Mouse (Mus musculus) ES-Bruce4 (cell line): Measurements from ENCODE around the gene Hira. TPM values are rescaled to one million over a fixed set of nuclear protein-coding genes. Genes with fewer than 3 reads are reported as not detected.

ENCODE experiments used
- H3K27ac ChIP-seq: 2 replicates; pipeline ENCODE4 v1.5.1; 2012; ENCODE audit warnings: low read length, inconsistent platforms; ENCODE audit not compliant: insufficient read depth
- H3K27me3 ChIP-seq: 2 replicates; pipeline ENCODE4 v1.6.1; 2012; ENCODE audit warnings: mild to moderate bottlenecking, low read length, inconsistent platforms; ENCODE audit not compliant: control insufficient read depth, poor library complexity, insufficient read depth, severe bottlenecking
- H3K36me3 ChIP-seq: 2 replicates; pipeline ENCODE4 v1.6.1; 2012; ENCODE audit warnings: inconsistent platforms, mild to moderate bottlenecking, low read length, moderate library complexity; ENCODE audit not compliant: control insufficient read depth, poor library complexity, insufficient read depth, severe bottlenecking
- H3K4me1 ChIP-seq: one replicate; pipeline ENCODE4 v1.8.1; 2011; ENCODE audit warnings: low read length; ENCODE audit not compliant: control insufficient read depth, insufficient read depth
- H3K4me3 ChIP-seq: 2 replicates; pipeline ENCODE4 v1.5.1; 2011; ENCODE audit warnings: low read depth, mild to moderate bottlenecking, low read length
- H3K9ac ChIP-seq: 2 replicates; pipeline ENCODE4 v1.6.1; 2012; ENCODE audit warnings: low read depth, mild to moderate bottlenecking, inconsistent platforms; ENCODE audit not compliant: poor library complexity, severe bottlenecking
- H3K9me3 ChIP-seq: replicated peaks from 2 replicates; pipeline ENCODE4 v1.6.1; 2012; ENCODE audit warnings: mild to moderate bottlenecking, low read length, inconsistent platforms; ENCODE audit not compliant: control insufficient read depth, poor library complexity, insufficient read depth, severe bottlenecking
- CTCF ChIP-seq: IDR thresholded peaks from one replicate; pipeline ENCODE4 v1.8.1; 2011; ENCODE audit warnings: low read depth, low read length
- EP300 ChIP-seq: IDR thresholded peaks from 2 replicates; pipeline ENCODE4 v1.6.1; 2011; ENCODE audit warnings: low read depth, low read length; ENCODE audit not compliant: insufficient read depth
- POLR2A ChIP-seq: IDR thresholded peaks from one replicate; pipeline ENCODE4 v1.8.1; 2011; ENCODE audit warnings: low read length; ENCODE audit not compliant: insufficient read depth
- polyA plus RNA-seq: library from polyadenylated mRNA; stranded (reverse); fragments of >200 nt; gene quantifications from 2 replicates; pipeline ENCODE4 v1.2.4, GENCODE M21; 2011; ENCODE audit warnings: low read depth; ENCODE audit not compliant: missing spikeins, insufficient read depth, insufficient read length

Hira gene
- polyA plus RNA-seq, 1 experiment: 113 TPM

- Histone ChIP-seq H3K4me3 (no peak overlapping the region), H3K36me3 (peaks cover 47% of the 10 kb centered on the region), H3K4me1 (no peaks in the 10 kb centered on the region), H3K27ac (no peak overlapping the region), H3K9ac (no peak overlapping the region), H3K9me3 (no peaks in the 10 kb centered on the region), H3K27me3 (no peaks in the 10 kb centered on the region)
- no peak for TF ChIP-seq POLR2A
- no peak for TF ChIP-seq CTCF
- TF ChIP-seq EP300: no peak
Observed at GRCm38 (mm10) chr16:18896429-18896828, 19.6 kb downstream of the Hira start.

DNA sequence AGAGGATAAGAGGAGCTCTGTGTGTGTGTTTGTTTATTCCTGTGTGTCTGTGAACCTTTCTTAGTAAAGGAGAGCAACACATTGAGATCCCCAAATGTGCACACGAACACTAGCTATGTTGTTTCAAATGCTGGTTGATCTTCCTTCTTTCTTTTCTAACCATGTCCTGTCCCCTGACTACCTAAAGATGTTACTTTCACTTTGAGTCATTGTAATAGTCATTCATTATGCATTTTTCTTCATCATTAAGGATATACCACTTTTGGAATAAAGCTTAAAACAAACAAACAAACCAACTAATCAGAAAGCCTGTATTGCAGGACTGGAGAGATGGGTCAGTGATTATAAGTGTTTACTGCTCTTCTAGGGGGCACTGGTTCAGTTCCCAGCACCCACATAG is 28.8 kb downstream of the Hira start:
- Histone ChIP-seq H3K27me3 (no peaks in the 10 kb centered on the region), H3K4me3 (no peak overlapping the region), H3K9me3 (no peaks in the 10 kb centered on the region), H3K36me3 (peaks cover 36% of the 10 kb centered on the region), H3K27ac (no peak overlapping the region), H3K4me1 (no peaks in the 10 kb centered on the region), H3K9ac (no peak overlapping the region)
- TF ChIP-seq CTCF (no peak), EP300 (no peak), POLR2A (no peak)

DNA sequence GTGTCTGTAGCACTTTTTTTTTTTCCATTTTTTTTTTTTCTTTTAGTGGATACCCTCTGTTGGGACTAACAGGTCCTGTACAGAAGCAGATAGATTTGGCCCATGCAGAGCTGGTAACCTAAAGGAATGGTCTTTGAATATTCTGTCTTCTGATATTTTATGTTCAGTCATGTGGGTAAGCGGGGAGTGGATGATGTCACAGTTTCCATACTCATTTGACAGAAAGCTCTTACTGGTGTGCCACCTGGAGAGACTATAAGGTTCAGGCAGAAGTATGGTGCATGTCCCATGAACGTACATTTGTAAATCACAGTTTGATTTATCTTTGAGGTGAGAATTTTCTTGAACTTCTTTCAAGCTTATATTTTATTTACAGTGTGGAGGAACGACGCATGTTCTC is 39.2 kb downstream of the Hira start:
- Histone ChIP-seq H3K27ac (no peak overlapping the region), H3K9ac (no peak overlapping the region), H3K36me3 (peaks cover 59% of the 10 kb centered on the region), H3K4me3 (no peak overlapping the region), H3K4me1 (no peaks in the 10 kb centered on the region), H3K27me3 (no peaks in the 10 kb centered on the region), H3K9me3 (no peaks in the 10 kb centered on the region)
- TF ChIP-seq CTCF (no peak), POLR2A (no peak), EP300 (no peak)

GRCm38 (mm10) chr16:18921771-18922170 is 44.9 kb downstream of the Hira start:
- Histone ChIP-seq H3K27me3 (no peaks in the 10 kb centered on the region), H3K9ac (no peak overlapping the region), H3K9me3 (no peaks in the 10 kb centered on the region), H3K4me3 (no peak overlapping the region), H3K4me1 (no peaks in the 10 kb centered on the region), H3K36me3 (peaks cover 83% of the 10 kb centered on the region), H3K27ac (no peak overlapping the region)
- TF ChIP-seq EP300 (no peak), CTCF (no peak), POLR2A (no peak)

DNA sequence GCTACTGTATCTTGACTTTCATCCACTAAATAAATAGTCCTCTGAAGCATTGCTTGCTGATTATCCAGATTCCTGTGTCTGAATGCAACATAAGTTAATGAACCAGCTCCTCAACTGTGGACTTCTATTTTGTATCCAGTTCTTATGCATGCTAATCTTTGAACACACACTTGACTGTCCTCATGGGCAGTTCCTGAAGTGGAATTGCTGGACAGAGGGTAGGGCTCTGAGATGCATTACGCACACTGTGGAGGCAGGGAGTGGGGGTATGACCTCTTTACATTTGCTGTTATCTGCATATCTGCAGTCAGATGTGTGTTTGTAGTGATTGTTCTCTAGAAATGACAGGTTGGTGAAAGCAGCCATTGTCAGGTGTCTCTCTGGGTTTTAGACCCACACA is 51.1 kb downstream of the Hira start:
- H3K4me3 ChIP-seq: no peak overlapping the region
- H3K27ac ChIP-seq: no peak overlapping the region
- peaks cover 64% of the 10 kb centered on the region for H3K36me3 ChIP-seq
- H3K9ac ChIP-seq: no peak overlapping the region
- TF ChIP-seq EP300 (no peak), CTCF (no peak), POLR2A (no peak)
- H3K4me1 ChIP-seq: no peaks in the 10 kb centered on the region
- no peaks in the 10 kb centered on the region for H3K27me3 ChIP-seq
- no peaks in the 10 kb centered on the region for H3K9me3 ChIP-seq

- no peak overlapping the region for H3K27ac ChIP-seq
- no peaks in the 10 kb centered on the region for H3K27me3 ChIP-seq
- H3K9ac ChIP-seq: no peak overlapping the region
- no peak overlapping the region for H3K4me3 ChIP-seq
- peaks cover 54% of the 10 kb centered on the region for H3K36me3 ChIP-seq
- no peaks in the 10 kb centered on the region for H3K4me1 ChIP-seq
- TF ChIP-seq EP300: no peak
- TF ChIP-seq CTCF: no peak
- TF ChIP-seq POLR2A: no peak
- no peaks in the 10 kb centered on the region for H3K9me3 ChIP-seq
Observed at GRCm38 (mm10) chr16:18938321-18939082, 61.7 kb downstream of the Hira start.

- H3K36me3 ChIP-seq: peaks cover 48% of the 10 kb centered on the region
- TF ChIP-seq CTCF (no peak), POLR2A (no peak), EP300 (no peak)
- H3K9ac ChIP-seq: no peak overlapping the region
- no peaks in the 10 kb centered on the region for H3K27me3 ChIP-seq
- H3K4me1 ChIP-seq: no peaks in the 10 kb centered on the region
- no peak overlapping the region for H3K4me3 ChIP-seq
- no peaks in the 10 kb centered on the region for H3K9me3 ChIP-seq
- H3K27ac ChIP-seq: no peak overlapping the region
Observed at GRCm38 (mm10) chr16:18943906-18944305, 67.1 kb downstream of the Hira start.
